Mouse (Mus musculus): ENCODE data around the gene Nanos1.

- TF ChIP-seq CTCF (IDR thresholded peaks at IDR 0.05; ENCODE audit: borderline replicate concordance, control insufficient read depth, extremely low read depth, insufficient read depth, low read length, poor library complexity) = no peak
- TF ChIP-seq POLR2A (IDR thresholded peaks at IDR 0.05; ENCODE audit: control insufficient read depth, extremely low read depth, insufficient read depth, low read length, poor library complexity) = no peak
These were observed 26.2 kb downstream of the Nanos1 start for GRCm38 (mm10) chr19:60782034-60782433.
